Mouse (Mus musculus): ENCODE data around the gene Mrps18a.

Gene Mrps18a

GRCm38 (mm10) chr17:46091351-46091750, 19.4 kb upstream of the Mrps18a start:
- in situ Hi-C loops (cut with MboI; ENCODE audit: low pct_unique_long_range_greater_than_20kb in 1 of 2, low sequenced_read_pairs in 2 of 2, unreplicated experiment in 1 of 2): no loop called here

GRCm38 (mm10) chr17:46091899-46092298, 18.9 kb upstream of the Mrps18a start:
- in situ Hi-C loops (cut with MboI; ENCODE audit: low pct_unique_long_range_greater_than_20kb in 1 of 2, low sequenced_read_pairs in 2 of 2, unreplicated experiment in 1 of 2): no loop called here

GRCm38 (mm10) chr17:46098525-46098924, 12.3 kb upstream of the Mrps18a start:
- in situ Hi-C loops (cut with MboI; ENCODE audit: low pct_unique_long_range_greater_than_20kb in 1 of 2, low sequenced_read_pairs in 2 of 2, unreplicated experiment in 1 of 2): no loop called here

GRCm38 (mm10) chr17:46101906-46102305, 8.9 kb upstream of the Mrps18a start:
- in situ Hi-C loops (cut with MboI; ENCODE audit: low pct_unique_long_range_greater_than_20kb in 1 of 2, low sequenced_read_pairs in 2 of 2, unreplicated experiment in 1 of 2): no loop called here

GRCm38 (mm10) chr17:46102608-46103159, 8.1 kb upstream of the Mrps18a start:
- in situ Hi-C loops (cut with MboI; ENCODE audit: low pct_unique_long_range_greater_than_20kb in 1 of 2, low sequenced_read_pairs in 2 of 2, unreplicated experiment in 1 of 2): no loop called here

- in situ Hi-C loops (cut with MboI; ENCODE audit: low pct_unique_long_range_greater_than_20kb in 1 of 2, low sequenced_read_pairs in 2 of 2, unreplicated experiment in 1 of 2): no loop called here
Measured at GRCm38 (mm10) chr17:46104487-46104886, 6.3 kb upstream of the Mrps18a start.

GRCm38 (mm10) chr17:46108286-46108685, 2.5 kb upstream of the Mrps18a start:
- in situ Hi-C loops (cut with MboI; ENCODE audit: low pct_unique_long_range_greater_than_20kb in 1 of 2, low sequenced_read_pairs in 2 of 2, unreplicated experiment in 1 of 2): no loop called here

- in situ Hi-C loops (cut with MboI; ENCODE audit: low pct_unique_long_range_greater_than_20kb in 1 of 2, low sequenced_read_pairs in 2 of 2, unreplicated experiment in 1 of 2): no loop called here
Measured at GRCm38 (mm10) chr17:46115489-46115888, 4.7 kb downstream of the Mrps18a start.

- in situ Hi-C loops (cut with MboI; ENCODE audit: low pct_unique_long_range_greater_than_20kb in 1 of 2, low sequenced_read_pairs in 2 of 2, unreplicated experiment in 1 of 2): no loop called here
Measured at GRCm38 (mm10) chr17:46116138-46116537, 5.4 kb downstream of the Mrps18a start.

- in situ Hi-C loops (cut with MboI; ENCODE audit: low pct_unique_long_range_greater_than_20kb in 1 of 2, low sequenced_read_pairs in 2 of 2, unreplicated experiment in 1 of 2): no loop called here
Measured at GRCm38 (mm10) chr17:46116881-46117280, 6.1 kb downstream of the Mrps18a start.

- in situ Hi-C loops (cut with MboI; ENCODE audit: low pct_unique_long_range_greater_than_20kb in 1 of 2, low sequenced_read_pairs in 2 of 2, unreplicated experiment in 1 of 2): no loop called here
Measured at GRCm38 (mm10) chr17:46117623-46118422, 7.0 kb downstream of the Mrps18a start.

GRCm38 (mm10) chr17:46118423-46118850, 7.7 kb downstream of the Mrps18a start:
- in situ Hi-C loops (cut with MboI; ENCODE audit: low pct_unique_long_range_greater_than_20kb in 1 of 2, low sequenced_read_pairs in 2 of 2, unreplicated experiment in 1 of 2): no loop called here

GRCm38 (mm10) chr17:46119641-46120040, 8.9 kb downstream of the Mrps18a start:
- in situ Hi-C loops (cut with MboI; ENCODE audit: low pct_unique_long_range_greater_than_20kb in 1 of 2, low sequenced_read_pairs in 2 of 2, unreplicated experiment in 1 of 2): no loop called here

GRCm38 (mm10) chr17:46122791-46123190, 12.0 kb downstream of the Mrps18a start:
- in situ Hi-C loops (cut with MboI; ENCODE audit: low pct_unique_long_range_greater_than_20kb in 1 of 2, low sequenced_read_pairs in 2 of 2, unreplicated experiment in 1 of 2): no loop called here

GRCm38 (mm10) chr17:46123285-46123684, 12.5 kb downstream of the Mrps18a start:
- in situ Hi-C loops (cut with MboI; ENCODE audit: low pct_unique_long_range_greater_than_20kb in 1 of 2, low sequenced_read_pairs in 2 of 2, unreplicated experiment in 1 of 2): no loop called here

- in situ Hi-C loops (cut with MboI; ENCODE audit: low pct_unique_long_range_greater_than_20kb in 1 of 2, low sequenced_read_pairs in 2 of 2, unreplicated experiment in 1 of 2): no loop called here
Measured at GRCm38 (mm10) chr17:46123953-46124700, 13.3 kb downstream of the Mrps18a start.

GRCm38 (mm10) chr17:46126608-46127007, 15.8 kb downstream of the Mrps18a start:
- in situ Hi-C loops (cut with MboI; ENCODE audit: low pct_unique_long_range_greater_than_20kb in 1 of 2, low sequenced_read_pairs in 2 of 2, unreplicated experiment in 1 of 2): no loop called here

- in situ Hi-C loops (cut with MboI; ENCODE audit: low pct_unique_long_range_greater_than_20kb in 1 of 2, low sequenced_read_pairs in 2 of 2, unreplicated experiment in 1 of 2): no loop called here
Measured at GRCm38 (mm10) chr17:46127814-46128493, 17.2 kb downstream of the Mrps18a start.

Data from mouse embryonic stem cell (cell line).